Mouse (Mus musculus) ES-E14 (cell line): ENCODE measurements around the gene Flg. TPM values are rescaled to one million over a fixed set of nuclear protein-coding genes. Genes with fewer than 3 reads are reported as not detected.

Experiments used
- DNase-seq: peaks from one replicate; pipeline ENCODE4 v3.0.0-alpha.2; 2013; ENCODE audit warnings: low read depth, low spot score
- H3K27ac ChIP-seq: 2 replicates; pipeline ENCODE4 v1.5.1; 2012; ENCODE audit warnings: low read depth, mild to moderate bottlenecking, low read length, moderate library complexity, mixed read lengths; ENCODE audit not compliant: poor library complexity, insufficient read depth, severe bottlenecking
- H3K36me3 ChIP-seq: 2 replicates; pipeline ENCODE4 v1.6.1; 2012; ENCODE audit warnings: mild to moderate bottlenecking, low read length, moderate library complexity, mixed read lengths; ENCODE audit not compliant: control insufficient read depth, poor library complexity, insufficient read depth, severe bottlenecking
- H3K4me1 ChIP-seq, 2 experiments: fragments of 150-350 bp in 1 of 2; sonication (generic) in 1 of 2; 2 replicates each; pipeline ENCODE4 v1.6.1; 2012; ENCODE audit warnings: low read length in 2 of 2, mild to moderate bottlenecking in 1 of 2, mixed read lengths in 1 of 2; ENCODE audit not compliant: control insufficient read depth in 2 of 2, insufficient read depth in 2 of 2, poor library complexity in 1 of 2
- H3K4me3 ChIP-seq, 2 experiments: fragments of 150-350 bp in 1 of 2; sonication (generic) in 1 of 2; 2 replicates each; pipeline ENCODE4 v1.5.1; 2012; ENCODE audit warnings: low read length in 2 of 2, low read depth in 1 of 2, mild to moderate bottlenecking in 1 of 2, mixed read lengths in 1 of 2; ENCODE audit not compliant: insufficient read depth in 1 of 2, poor library complexity in 1 of 2, severe bottlenecking in 1 of 2
- H3K9ac ChIP-seq: 2 replicates; pipeline ENCODE4 v1.6.1; 2012; ENCODE audit warnings: low read depth, mild to moderate bottlenecking, low read length, mixed read lengths; ENCODE audit not compliant: poor library complexity, insufficient read depth, severe bottlenecking
- H3K9me3 ChIP-seq: fragments of 150-350 bp; sonication (generic); 2 replicates; pipeline ENCODE4 v1.6.1; 2012; ENCODE audit warnings: low read depth, mild to moderate bottlenecking, low read length; ENCODE audit not compliant: control insufficient read depth, insufficient read depth
- CHD2 ChIP-seq: IDR thresholded peaks from 2 replicates; pipeline ENCODE4 v1.6.1; 2014; ENCODE audit warnings: mild to moderate bottlenecking, low read depth, low read length, inconsistent platforms
- HCFC1 ChIP-seq: IDR thresholded peaks from 2 replicates; pipeline ENCODE4 v1.6.1; 2012; ENCODE audit warnings: low read length, inconsistent platforms, borderline replicate concordance; ENCODE audit not compliant: insufficient read depth
- MAFK ChIP-seq: IDR thresholded peaks from 2 replicates; pipeline ENCODE4 v1.6.1; 2014; ENCODE audit warnings: mild to moderate bottlenecking, low read depth, low read length, inconsistent platforms; ENCODE audit not compliant: insufficient read depth
- ZC3H11A ChIP-seq: IDR thresholded peaks from 2 replicates; pipeline ENCODE4 v1.6.1; 2012; ENCODE audit warnings: low read depth, mild to moderate bottlenecking, inconsistent platforms, low read length, borderline replicate concordance
- ZNF384 ChIP-seq: IDR thresholded peaks from 2 replicates; pipeline ENCODE4 v1.6.1; 2012; ENCODE audit warnings: low read depth, low read length, inconsistent platforms
- in situ Hi-C, 2 experiments: fragments of 600-800 bp; cut with MboI; formaldehyde crosslinking; loops; one replicate each; pipeline ENCODE4 v1.15.1; 2025; ENCODE audit warnings: low sequenced_read_pairs in 2 of 2, inconsistent platforms in 1 of 2; ENCODE audit not compliant: unreplicated experiment in 2 of 2
- total RNA-seq: library from RNA; depleted of rRNA; stranded (reverse); fragments of 300-350 nt; gene quantifications from 2 replicates; pipeline ENCODE4 v1.2.3, GENCODE M21; 2012; rRNA removed

Flg gene
- total RNA-seq, result 0.16 TPM in 1 of 2 replicates, not detected in the other

GRCm38 (mm10) chr3:93273223-93273622 lies at the start of gene Flg:
TSS of gene Flg (plus strand) at chr3:93273523.
- in situ Hi-C loops, result no loop called here
- no peak within 1 kb of the TSS for H3K27ac ChIP-seq
- TF ChIP-seq ZC3H11A (no peak), HCFC1 (no peak), MAFK (no peak), ZNF384 (no peak), CHD2 (no peak)
- H3K4me1 ChIP-seq, result no peaks in the 10 kb centered on the region
- no peak for DNase-seq
- no peaks in the 10 kb centered on the region for H3K36me3 ChIP-seq
- H3K9me3 ChIP-seq, result no peaks in the 10 kb centered on the region
- H3K9ac ChIP-seq, result no peak within 1 kb of the TSS
- H3K4me3 ChIP-seq, result no peak within 1 kb of the TSS

GRCm38 (mm10) chr3:93297542-93297941 lies 24.2 kb downstream of the Flg start:
- Histone ChIP-seq H3K36me3 (no peaks in the 10 kb centered on the region), H3K4me3 (no peak overlapping the region), H3K9me3 (no peaks in the 10 kb centered on the region), H3K9ac (no peak overlapping the region), H3K4me1 (no peaks in the 10 kb centered on the region), H3K27ac (no peak overlapping the region)
- TF ChIP-seq HCFC1 (no peak), ZC3H11A (no peak), MAFK (no peak), ZNF384 (no peak), CHD2 (no peak)
- DNase-seq, result no peak
- in situ Hi-C loops, result no loop called here

GRCm38 (mm10) chr3:93299832-93300231 lies 26.5 kb downstream of the Flg start:
- DNase-seq, result no peak
- Histone ChIP-seq H3K4me1 (no peaks in the 10 kb centered on the region), H3K9me3 (no peaks in the 10 kb centered on the region), H3K9ac (no peak overlapping the region), H3K36me3 (no peaks in the 10 kb centered on the region), H3K4me3 (no peak overlapping the region), H3K27ac (no peak overlapping the region)
- TF ChIP-seq HCFC1 (no peak), ZNF384 (no peak), CHD2 (no peak), MAFK (no peak), ZC3H11A (no peak)
- in situ Hi-C loops, result loop anchor here (10.0 to 25.0 kb wide), 2 partner anchors 185 to 188 kb away; no protein-coding TSS in a partner anchor

GRCm38 (mm10) chr3:93301896-93302295 lies 28.6 kb downstream of the Flg start:
- Histone ChIP-seq H3K36me3 (no peaks in the 10 kb centered on the region), H3K4me3 (no peak overlapping the region), H3K4me1 (no peaks in the 10 kb centered on the region), H3K27ac (no peak overlapping the region), H3K9ac (no peak overlapping the region), H3K9me3 (no peaks in the 10 kb centered on the region)
- in situ Hi-C loops, result loop anchor here (10.0 to 25.0 kb wide), 2 partner anchors 187 to 190 kb away; no protein-coding TSS in a partner anchor
- no peak for TF ChIP-seq ZNF384
- no peak for TF ChIP-seq MAFK
- TF ChIP-seq ZC3H11A, result no peak
- TF ChIP-seq HCFC1, result no peak
- TF ChIP-seq CHD2, result no peak
- no peak for DNase-seq
